In genomic region chr7:126008789-126009148, GRCm38 (mm10) we compare ENCODE assay signal across 9 mouse cellular contexts.
A peak's percentile ranks its signal among the peaks of the same experiment; 100 is the strongest.
DNase-seq lines count a peak whose midpoint lies in the region; ATAC-seq and TF ChIP-seq lines count a peak whose summit lies in the region.
"Had no signal": no experiment of that assay in that cellular context is flagged by ENCODE, and none has a peak within 500 bp of the region (broad histone marks: within the 10 kb centered on the region; RNA-seq: fewer than 3 reads in every experiment).

No protein-coding gene starts in this region.

- no peak for TF ChIP-seq CTCF in gastrocnemius, adult 2 months (IDR thresholded peaks at IDR 0.05)

- no peaks in the 10 kb centered on the region for H3K36me3 ChIP-seq in lung, embryonic 15.5 days
- H3K36me3 ChIP-seq in intestine, embryonic 15.5 days, result no peaks in the 10 kb centered on the region
- no peaks in the 10 kb centered on the region for H3K36me3 ChIP-seq in limb, embryonic 15.5 days
- H3K36me3 ChIP-seq in stomach, embryonic 15.5 days, result no peaks in the 10 kb centered on the region
- no peaks in the 10 kb centered on the region for H3K36me3 ChIP-seq in kidney, embryonic 15.5 days
- H3K36me3 ChIP-seq: liver, embryonic 15.5 days had no signal

- no peak overlapping the region for H3K9ac ChIP-seq in lung, embryonic 15.5 days
- no peak overlapping the region for H3K9ac ChIP-seq in intestine, embryonic 15.5 days
- no peak overlapping the region for H3K9ac ChIP-seq in limb, embryonic 15.5 days
- no peak overlapping the region for H3K9ac ChIP-seq in stomach, embryonic 15.5 days
- H3K9ac ChIP-seq in kidney, embryonic 15.5 days, result no peak overlapping the region
- H3K9ac ChIP-seq: liver, embryonic 15.5 days had no signal

- ATAC-seq in lung, embryonic 15.5 days (ENCODE audit: borderline replicate concordance, extremely low read depth, low FRiP score, low TSS enrichment), result peak; percentile 29; the same call in 1 of the 2 replicates
- ATAC-seq in intestine, embryonic 15.5 days, result 0 out of 2 replicates have a peak, but pooled peaks have one; percentile 23
- peak; percentile 52; the same call in 1 of the 2 replicates for ATAC-seq in limb, embryonic 15.5 days (ENCODE audit: insufficient number of reproducible peaks, low FRiP score, low TSS enrichment, low read depth)
- peak; percentile 23 for ATAC-seq in stomach, embryonic 15.5 days (ENCODE audit: insufficient read depth, low FRiP score, low read depth)
- ATAC-seq in kidney, embryonic 15.5 days (replicated peaks; ENCODE audit: low FRiP score), result no peak

- no peak overlapping the region for H3K4me2 ChIP-seq in lung, embryonic 15.5 days
- no peak overlapping the region for H3K4me2 ChIP-seq in intestine, embryonic 15.5 days (replicated peaks)
- H3K4me2 ChIP-seq in limb, embryonic 15.5 days, result no peak overlapping the region
- no peak overlapping the region for H3K4me2 ChIP-seq in stomach, embryonic 15.5 days
- H3K4me2 ChIP-seq in kidney, embryonic 15.5 days, result no peak overlapping the region
- H3K4me2 ChIP-seq: liver, embryonic 15.5 days had no signal

- H3K27me3 ChIP-seq in lung, embryonic 15.5 days, result no peaks in the 10 kb centered on the region
- no peaks in the 10 kb centered on the region for H3K27me3 ChIP-seq in intestine, embryonic 15.5 days (replicated peaks)
- no peaks in the 10 kb centered on the region for H3K27me3 ChIP-seq in limb, embryonic 15.5 days
- no peaks in the 10 kb centered on the region for H3K27me3 ChIP-seq in stomach, embryonic 15.5 days (replicated peaks)
- no peaks in the 10 kb centered on the region for H3K27me3 ChIP-seq in kidney, embryonic 15.5 days

- H3K9me3 ChIP-seq in lung, embryonic 15.5 days, result no peaks in the 10 kb centered on the region
- H3K9me3 ChIP-seq in intestine, embryonic 15.5 days, result no peaks in the 10 kb centered on the region
- H3K9me3 ChIP-seq in limb, embryonic 15.5 days, result no peaks in the 10 kb centered on the region
- no peaks in the 10 kb centered on the region for H3K9me3 ChIP-seq in stomach, embryonic 15.5 days
- no peaks in the 10 kb centered on the region for H3K9me3 ChIP-seq in kidney, embryonic 15.5 days (replicated peaks)
- H3K9me3 ChIP-seq: liver, embryonic 15.5 days had no signal

- H3K4me1 ChIP-seq in lung, embryonic 15.5 days, result peaks cover 11% of the 10 kb centered on the region
- 0 out of 2 replicates have a peak, but pooled peaks cover 7% of the 10 kb centered on the region for H3K4me1 ChIP-seq in intestine, embryonic 15.5 days (replicated peaks)
- H3K4me1 ChIP-seq in limb, embryonic 15.5 days, result peaks cover 3% of the 10 kb centered on the region; the same call in 1 of the 2 replicates
- no peaks in the 10 kb centered on the region for H3K4me1 ChIP-seq in stomach, embryonic 15.5 days
- H3K4me1 ChIP-seq in kidney, embryonic 15.5 days, result peaks cover 26% of the 10 kb centered on the region
- H3K4me1 ChIP-seq: liver, embryonic 15.5 days had no signal

- WGBS in lung, embryonic 15.5 days, result 49% methylated on average over 7 of the region's 7 CpGs
- WGBS in intestine, embryonic 15.5 days, result 49% methylated on average over 7 of the region's 7 CpGs
- WGBS in limb, embryonic 15.5 days, result 63% methylated on average over 7 of the region's 7 CpGs
- 62% methylated on average over 7 of the region's 7 CpGs for WGBS in stomach, embryonic 15.5 days
- 69% methylated on average over 7 of the region's 7 CpGs for WGBS in kidney, embryonic 15.5 days

- H3K27ac ChIP-seq in lung, embryonic 15.5 days, result no peak overlapping the region
- no peak overlapping the region for H3K27ac ChIP-seq in intestine, embryonic 15.5 days
- H3K27ac ChIP-seq in limb, embryonic 15.5 days, result no peak overlapping the region
- H3K27ac ChIP-seq in stomach, embryonic 15.5 days, result no peak overlapping the region
- no peak overlapping the region for H3K27ac ChIP-seq in kidney, embryonic 15.5 days
- H3K27ac ChIP-seq in gastrocnemius, adult 2 months, result no peak overlapping the region
- H3K27ac ChIP-seq: liver, embryonic 15.5 days had no signal

- intact Hi-C loops in gastrocnemius, adult 2 months (cut with DNase I), result no loop called here

- no peak for DNase-seq in lung, postnatal 10 days
- DNase-seq in spleen, postnatal 10 days (ENCODE audit: low spot score in 2 of 2), result no peak
- DNase-seq in gastrocnemius, adult 2 months, result no peak

- no peak overlapping the region for H3K4me3 ChIP-seq in lung, embryonic 15.5 days
- no peak overlapping the region for H3K4me3 ChIP-seq in intestine, embryonic 15.5 days (replicated peaks)
- no peak overlapping the region for H3K4me3 ChIP-seq in limb, embryonic 15.5 days
- H3K4me3 ChIP-seq in stomach, embryonic 15.5 days (replicated peaks), result no peak overlapping the region
- no peak overlapping the region for H3K4me3 ChIP-seq in kidney, embryonic 15.5 days (replicated peaks)
- no peak overlapping the region for H3K4me3 ChIP-seq in gastrocnemius, adult 2 months
- H3K4me3 ChIP-seq: liver, embryonic 15.5 days had no signal
